Mouse (Mus musculus): ENCODE measurements at regions not wholly inside any gene's neighbourhood (a gene's known extent, or its start where the extent isn't known, plus 50 kb on each side); places are given as distances from the start of the nearest gene placed in this dataset.
A peak's percentile ranks its signal among the peaks of the same experiment; 100 is the strongest.

DNA sequence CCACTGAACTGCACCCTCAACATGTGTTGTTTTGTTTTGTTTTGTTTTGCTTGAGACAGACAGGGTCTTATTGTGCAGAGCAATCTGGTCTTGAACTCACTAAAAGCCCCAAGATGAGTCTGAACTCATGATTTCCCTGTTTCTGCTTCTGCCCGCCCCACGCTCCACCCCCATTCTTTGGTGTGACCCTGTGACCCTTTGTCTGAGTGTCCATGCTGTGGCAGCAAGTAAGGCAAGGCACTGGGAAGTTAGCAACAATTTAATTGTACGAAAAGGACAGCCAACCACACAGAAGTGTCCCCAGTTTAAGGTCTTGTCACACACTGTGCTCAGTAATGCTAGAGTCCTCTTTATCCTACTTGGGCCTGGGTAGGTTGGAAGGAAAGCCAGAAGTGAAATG lies 213.6 kb upstream of the Hes1 start:
- ATAC-seq (replicated peaks; ENCODE audit: low FRiP score, low TSS enrichment, poor library complexity, severe bottlenecking) = no peak

- no peak for ATAC-seq (replicated peaks; ENCODE audit: low FRiP score, low TSS enrichment, poor library complexity, severe bottlenecking)
These were observed 212.4 kb upstream of the Hes1 start for GRCm38 (mm10) chr16:29851827-29852226.

GRCm38 (mm10) chr16:29854805-29855565 lies 209.2 kb upstream of the Hes1 start:
- no peak for ATAC-seq (replicated peaks; ENCODE audit: low FRiP score, low TSS enrichment, poor library complexity, severe bottlenecking)

GRCm38 (mm10) chr16:29856545-29856944 lies 207.6 kb upstream of the Hes1 start:
- ATAC-seq (replicated peaks; ENCODE audit: low FRiP score, low TSS enrichment, poor library complexity, severe bottlenecking) = no peak

GRCm38 (mm10) chr16:29858645-29859044 lies 205.5 kb upstream of the Hes1 start:
- ATAC-seq (replicated peaks; ENCODE audit: low FRiP score, low TSS enrichment, poor library complexity, severe bottlenecking) = peak; percentile 29; the same call in 1 of the 2 replicates

- no peak for ATAC-seq (replicated peaks; ENCODE audit: low FRiP score, low TSS enrichment, poor library complexity, severe bottlenecking)
These were observed 203.9 kb upstream of the Hes1 start for GRCm38 (mm10) chr16:29860306-29860705.

- no peak for ATAC-seq (replicated peaks; ENCODE audit: low FRiP score, low TSS enrichment, poor library complexity, severe bottlenecking)
These were observed 203.1 kb upstream of the Hes1 start for GRCm38 (mm10) chr16:29861056-29861455.

GRCm38 (mm10) chr16:29865075-29865740 lies 199.0 kb upstream of the Hes1 start:
- peak; percentile 72 for ATAC-seq (replicated peaks; ENCODE audit: low FRiP score, low TSS enrichment, poor library complexity, severe bottlenecking)

- no peak for ATAC-seq (replicated peaks; ENCODE audit: low FRiP score, low TSS enrichment, poor library complexity, severe bottlenecking)
These were observed 192.8 kb upstream of the Hes1 start for GRCm38 (mm10) chr16:29871395-29871794.

GRCm38 (mm10) chr16:29876196-29876595 lies 188.0 kb upstream of the Hes1 start:
- ATAC-seq (replicated peaks; ENCODE audit: low FRiP score, low TSS enrichment, poor library complexity, severe bottlenecking) = no peak

- ATAC-seq (replicated peaks; ENCODE audit: low FRiP score, low TSS enrichment, poor library complexity, severe bottlenecking) = 0 out of 2 replicates have a peak, but pooled peaks have one; percentile 26
These were observed 186.6 kb upstream of the Hes1 start for GRCm38 (mm10) chr16:29877372-29878123.

DNA sequence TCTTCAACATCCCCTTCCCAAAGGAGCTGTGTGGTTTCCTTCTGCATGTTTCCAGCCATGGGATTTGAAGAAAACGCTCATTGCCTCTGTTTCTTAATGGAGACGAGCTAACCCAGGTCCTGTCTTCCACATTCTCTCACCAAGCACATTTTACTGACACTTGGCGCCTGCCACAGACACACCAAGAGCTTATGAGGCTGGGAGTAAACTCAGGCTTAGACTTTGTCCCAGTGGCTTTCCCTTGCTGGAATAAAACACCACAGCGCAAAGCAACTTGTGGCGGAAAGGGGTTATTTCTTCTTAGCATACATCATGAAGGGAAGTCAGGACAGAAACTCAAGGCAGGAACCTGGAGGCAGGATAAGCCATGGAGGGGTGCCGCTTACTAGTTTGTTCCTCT lies 184.5 kb upstream of the Hes1 start:
- no peak for ATAC-seq (replicated peaks; ENCODE audit: low FRiP score, low TSS enrichment, poor library complexity, severe bottlenecking)

DNA sequence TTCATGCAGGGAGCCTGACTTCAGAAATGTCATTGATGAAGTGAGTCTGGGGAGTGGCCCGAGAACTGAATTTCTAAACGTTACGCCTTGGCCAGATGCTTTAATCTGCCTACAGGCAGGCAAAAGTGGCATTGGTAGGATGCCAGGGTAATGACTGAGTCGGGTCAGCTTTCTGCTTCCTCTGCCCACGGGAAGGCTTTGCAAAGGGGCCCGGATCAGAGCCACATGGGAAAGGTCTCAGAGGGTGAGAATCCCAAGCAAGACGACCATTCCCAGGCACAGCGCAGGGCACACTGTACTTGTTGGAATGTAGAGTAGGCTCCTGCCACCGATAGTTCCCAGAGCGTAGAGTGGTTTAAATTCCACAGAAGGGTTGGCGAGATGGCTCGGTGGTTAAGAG lies 182.7 kb upstream of the Hes1 start:
- ATAC-seq (replicated peaks; ENCODE audit: low FRiP score, low TSS enrichment, poor library complexity, severe bottlenecking) = 0 out of 2 replicates have a peak, but pooled peaks have one; percentile 52

GRCm38 (mm10) chr16:29882226-29882972 lies 181.8 kb upstream of the Hes1 start:
- ATAC-seq (replicated peaks; ENCODE audit: low FRiP score, low TSS enrichment, poor library complexity, severe bottlenecking) = peak; percentile 50

- ATAC-seq (replicated peaks; ENCODE audit: low FRiP score, low TSS enrichment, poor library complexity, severe bottlenecking) = no peak
These were observed 180.8 kb upstream of the Hes1 start for GRCm38 (mm10) chr16:29883252-29883992.

GRCm38 (mm10) chr16:29884899-29885298 lies 179.3 kb upstream of the Hes1 start:
- ATAC-seq (replicated peaks; ENCODE audit: low FRiP score, low TSS enrichment, poor library complexity, severe bottlenecking) = no peak

GRCm38 (mm10) chr16:29886755-29887154 lies 177.4 kb upstream of the Hes1 start:
- ATAC-seq (replicated peaks; ENCODE audit: low FRiP score, low TSS enrichment, poor library complexity, severe bottlenecking) = no peak

DNA sequence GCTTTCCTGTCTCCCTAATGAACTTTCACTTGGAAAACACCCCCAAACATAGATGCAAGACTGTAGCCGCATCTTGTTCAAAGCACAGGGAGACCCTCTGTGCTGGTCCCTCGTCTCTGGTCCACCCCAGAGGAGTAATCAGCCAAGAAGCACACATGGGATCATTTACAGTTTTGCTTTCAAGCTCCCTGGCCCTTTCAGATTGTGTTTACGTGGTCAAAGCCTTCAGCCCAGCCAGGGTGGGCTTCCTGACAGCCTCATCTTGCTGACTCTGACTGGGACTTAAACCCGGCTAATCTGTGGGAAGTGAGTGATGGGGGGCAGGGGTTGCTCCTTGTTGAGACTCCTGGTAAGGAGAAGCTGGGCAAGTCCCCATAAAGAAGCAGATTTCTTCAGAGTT lies 174.8 kb upstream of the Hes1 start:
- no peak for ATAC-seq (replicated peaks; ENCODE audit: low FRiP score, low TSS enrichment, poor library complexity, severe bottlenecking)

GRCm38 (mm10) chr16:29891472-29891871 lies 172.7 kb upstream of the Hes1 start:
- peak; percentile 80 for ATAC-seq (replicated peaks; ENCODE audit: low FRiP score, low TSS enrichment, poor library complexity, severe bottlenecking)
